Mouse (Mus musculus) left cerebral cortex, adult 2 months (tissue): ENCODE measurements at regions not wholly inside any gene's neighbourhood (a gene's known extent, or its start where the extent isn't known, plus 50 kb on each side); places are given as distances from the start of the nearest gene placed in this dataset.
"Not testable (repeated sequence)": the region's sequence is repeated elsewhere in the genome, so short reads cannot be mapped to it uniquely, and the experiment has no call there.

Source experiments
- DNase-seq, 2 experiments: peaks; one replicate each; pipeline ENCODE4 v3.0.0; 2021 to 2022; ENCODE audit warnings: low spot score in 2 of 2, mixed read lengths in 1 of 2; ENCODE audit errors: extremely low spot score in 1 of 2
- H3K27ac ChIP-seq: fragments of 200-600 bp; 2 replicates; pipeline ENCODE4 v1.8.1; 2022
- H3K4me3 ChIP-seq: fragments of 200-600 bp; 2 replicates; pipeline ENCODE4 v1.8.1; 2022
- CTCF ChIP-seq: fragments of 200-600 bp; IDR thresholded peaks from 2 replicates; pipeline ENCODE4 v1.8.1; 2022; ENCODE audit warnings: antibody characterized with exemption, mild to moderate bottlenecking, moderate library complexity
- intact Hi-C: fragments of 180-260 bp; cut with DNase I; formaldehyde crosslinking; loops from one replicate; pipeline ENCODE4 v1.15.1; 2025

GRCm38 (mm10) chr12:43326714-43327334 is 883.3 kb downstream of the Dnajb9 start:
- Histone ChIP-seq H3K27ac (no peak overlapping the region; the same call in 1 of the 2 replicates), H3K4me3 (no peak overlapping the region)
- TF ChIP-seq CTCF = no peak
- intact Hi-C loops = loop anchor here (2.0 to 10.0 kb wide), 2 partner anchors 316 to 488 kb away; no protein-coding TSS in a partner anchor
- DNase-seq = no peak

GRCm38 (mm10) chr12:43310293-43310692 is 899.8 kb downstream of the Dnajb9 start:
- no peak for TF ChIP-seq CTCF
- H3K4me3 ChIP-seq = no peak overlapping the region
- intact Hi-C loops = no loop called here
- DNase-seq = no peak
- H3K27ac ChIP-seq = no peak overlapping the region

GRCm38 (mm10) chr12:43306502-43307051 is 903.5 kb downstream of the Dnajb9 start:
- H3K27ac ChIP-seq = no peak overlapping the region
- intact Hi-C loops = no loop called here
- no peak for DNase-seq
- no peak for TF ChIP-seq CTCF
- H3K4me3 ChIP-seq = no peak overlapping the region

- no peak overlapping the region for H3K4me3 ChIP-seq
- intact Hi-C loops = no loop called here
- H3K27ac ChIP-seq = no peak overlapping the region
- no peak for TF ChIP-seq CTCF
- DNase-seq = no peak
Observed at GRCm38 (mm10) chr12:43300504-43300903, 909.6 kb downstream of the Dnajb9 start.

GRCm38 (mm10) chr12:43280442-43280841 is 929.7 kb downstream of the Dnajb9 start:
- Histone ChIP-seq H3K27ac (no peak overlapping the region), H3K4me3 (no peak overlapping the region)
- no peak for DNase-seq
- no peak for TF ChIP-seq CTCF
- intact Hi-C loops = no loop called here

GRCm38 (mm10) chr12:43265016-43265415 is 945.1 kb downstream of the Dnajb9 start:
- intact Hi-C loops = no loop called here
- no peak for DNase-seq
- Histone ChIP-seq H3K4me3 (no peak overlapping the region), H3K27ac (no peak overlapping the region)
- TF ChIP-seq CTCF = no peak

- intact Hi-C loops = no loop called here
- Histone ChIP-seq H3K27ac (no peak overlapping the region), H3K4me3 (no peak overlapping the region)
- TF ChIP-seq CTCF = no peak
- DNase-seq = no peak
Observed at GRCm38 (mm10) chr12:43263845-43264244, 946.3 kb downstream of the Dnajb9 start.

- H3K27ac ChIP-seq = no peak overlapping the region
- no peak overlapping the region for H3K4me3 ChIP-seq
- no peak for DNase-seq
- no peak for TF ChIP-seq CTCF
- intact Hi-C loops = no loop called here
Observed at GRCm38 (mm10) chr12:43225950-43226349, 984.2 kb downstream of the Dnajb9 start.

- no peak for TF ChIP-seq CTCF
- no peak overlapping the region for H3K27ac ChIP-seq
- intact Hi-C loops = no loop called here
- H3K4me3 ChIP-seq = no peak overlapping the region
- DNase-seq = no peak
Observed at GRCm38 (mm10) chr12:43223768-43224435, 986.2 kb downstream of the Dnajb9 start.

- H3K27ac ChIP-seq, intact Hi-C loops, DNase-seq, H3K4me3 ChIP-seq: not testable (repeated sequence)
Observed at GRCm38 (mm10) chr12:43212341-43212740, 997.8 kb downstream of the Dnajb9 start.

- intact Hi-C loops = no loop called here
- H3K4me3 ChIP-seq = no peak overlapping the region
- DNase-seq = no peak
- no peak overlapping the region for H3K27ac ChIP-seq
- TF ChIP-seq CTCF = no peak
Observed at GRCm38 (mm10) chr12:43204589-43204988, 1005.5 kb downstream of the Dnajb9 start.
